Mouse (Mus musculus): ENCODE measurements around the gene Gm156.
"Not testable (repeated sequence)": the region's sequence is repeated elsewhere in the genome, so short reads cannot be mapped to it uniquely, and the experiment has no call there.

Gene Gm156

DNA sequence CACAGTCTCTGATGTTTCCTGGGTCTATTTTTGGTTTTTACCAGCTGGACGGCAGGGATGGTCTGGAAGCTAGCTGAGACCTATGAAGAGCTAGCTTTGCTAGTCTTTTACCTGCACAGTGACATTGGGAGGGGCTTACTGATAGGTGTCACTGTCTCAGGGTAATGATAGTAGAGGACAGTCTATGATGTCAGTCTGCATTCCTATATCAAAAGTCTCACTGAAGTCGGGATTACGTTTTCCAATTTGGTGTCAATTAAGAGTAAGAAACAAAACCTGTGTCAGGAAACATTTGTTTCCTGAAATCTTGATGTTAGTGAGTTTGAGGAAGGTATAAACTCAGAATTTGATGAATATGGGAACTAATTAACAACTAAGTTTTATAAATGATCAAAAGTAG lies at the start of gene Gm156:
TSS of gene Gm156 (minus strand) at position 101 of the 400 bp plus-strand sequence.
- DNase-seq (ENCODE audit: low read depth, low spot score): not testable (repeated sequence)

DNA sequence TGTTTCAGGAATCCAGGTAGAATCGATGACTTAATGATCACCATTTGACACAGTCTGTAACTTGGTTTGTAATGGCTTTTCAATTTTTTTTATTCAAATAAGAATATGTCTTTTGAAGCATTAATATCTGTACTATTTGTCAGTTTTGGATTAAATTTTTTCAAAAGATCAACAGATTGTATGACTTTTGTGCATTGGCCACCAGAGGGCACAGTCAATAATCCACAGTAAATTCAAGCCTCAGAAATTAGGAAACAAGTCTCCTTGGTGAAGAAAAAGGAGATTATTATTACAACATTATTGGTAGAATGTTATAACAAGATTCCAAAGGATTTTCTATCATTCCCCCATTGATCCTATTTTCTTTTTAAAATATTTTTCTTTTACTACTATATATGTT lies 41.5 kb upstream of the Gm156 start:
- DNase-seq (ENCODE audit: low read depth, low spot score): peak; percentile 1

DNA sequence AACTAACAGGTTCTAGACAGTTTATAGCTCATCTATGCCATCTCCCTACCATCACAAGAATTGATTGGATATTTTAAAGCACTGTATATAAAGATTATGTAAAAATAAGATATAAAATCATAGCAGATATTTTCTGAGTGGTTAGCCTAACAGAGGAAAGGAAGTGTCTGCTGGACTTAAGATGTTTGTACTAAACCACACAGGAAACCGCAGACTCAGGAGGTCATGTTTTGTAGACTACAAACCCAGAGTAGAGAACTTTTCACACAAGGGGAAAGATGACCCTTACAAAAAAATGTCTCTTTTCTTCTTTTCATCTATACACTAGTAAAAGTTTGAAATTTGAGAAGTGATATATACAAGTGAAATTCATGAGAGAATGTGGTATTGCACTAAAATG lies 39.9 kb upstream of the Gm156 start:
- no peak for DNase-seq (ENCODE audit: low read depth, low spot score)

DNA sequence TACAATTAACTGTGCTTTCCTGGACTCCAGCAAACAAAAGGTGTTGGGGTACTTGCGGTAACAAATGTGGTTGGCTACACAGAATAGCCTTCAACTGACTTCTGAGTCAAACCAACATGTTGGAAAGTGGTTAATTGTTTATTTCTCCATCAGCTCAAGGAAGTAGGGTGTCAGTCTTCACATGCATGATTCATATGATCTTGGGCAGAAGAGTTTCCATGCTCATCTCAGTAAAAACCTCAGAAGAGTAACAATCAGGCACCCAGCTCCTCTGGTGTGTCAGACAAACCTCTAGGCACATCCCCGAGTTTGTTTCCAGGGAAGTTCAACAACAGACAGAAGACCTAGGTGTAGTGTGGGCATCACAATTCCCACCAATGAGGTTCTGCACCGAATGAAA lies 33.7 kb upstream of the Gm156 start:
- DNase-seq (ENCODE audit: low read depth, low spot score): no peak

DNA sequence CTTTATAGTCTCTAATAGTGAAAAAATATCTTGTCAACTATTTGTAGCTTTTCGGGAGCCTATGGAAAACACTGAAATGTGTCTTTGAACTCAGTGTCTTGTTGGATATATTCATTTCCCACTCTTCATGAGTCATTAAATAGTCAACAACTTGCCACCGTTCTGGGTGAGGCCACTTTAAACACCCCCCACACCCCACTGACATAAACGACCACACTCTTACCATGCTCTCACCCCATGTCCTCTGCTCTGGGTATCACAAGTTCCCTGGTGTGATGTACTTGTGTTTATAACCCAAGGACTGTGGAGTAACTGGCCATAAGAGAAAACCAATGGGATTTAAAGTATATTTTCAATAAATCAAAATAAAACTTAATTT lies 36.4 kb downstream of the Gm156 start:
- DNase-seq (ENCODE audit: low read depth, low spot score): no peak

DNA sequence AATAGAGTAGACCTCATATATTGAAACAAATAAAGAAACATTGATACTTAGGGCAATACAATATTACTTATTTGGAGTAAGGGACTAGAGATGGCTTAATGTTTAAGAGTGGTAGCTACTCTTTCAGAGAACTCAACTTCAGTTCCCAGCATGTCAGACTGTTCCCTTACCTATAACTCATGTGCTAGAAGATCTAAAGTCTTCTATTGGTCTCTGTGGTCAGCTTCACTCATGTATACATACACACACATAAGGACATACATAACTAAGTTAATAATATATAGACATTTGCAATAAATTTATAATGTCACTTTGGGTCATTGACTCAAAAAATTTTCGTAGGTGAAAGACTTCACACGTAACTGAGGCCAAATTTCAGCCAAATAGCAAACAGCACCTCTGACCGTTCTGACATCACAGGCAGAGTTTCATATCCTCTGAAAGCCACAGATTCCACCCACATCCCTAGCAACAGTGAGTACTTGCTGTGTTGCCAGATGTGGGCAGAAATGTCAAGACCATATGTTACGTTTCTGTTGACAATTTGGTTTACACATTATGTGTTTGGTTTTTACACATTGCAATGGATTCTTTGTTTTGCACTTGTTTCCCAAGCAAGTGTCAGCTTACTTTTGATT lies 36.9 kb downstream of the Gm156 start:
- DNase-seq (ENCODE audit: low read depth, low spot score): peak; percentile 3

DNA sequence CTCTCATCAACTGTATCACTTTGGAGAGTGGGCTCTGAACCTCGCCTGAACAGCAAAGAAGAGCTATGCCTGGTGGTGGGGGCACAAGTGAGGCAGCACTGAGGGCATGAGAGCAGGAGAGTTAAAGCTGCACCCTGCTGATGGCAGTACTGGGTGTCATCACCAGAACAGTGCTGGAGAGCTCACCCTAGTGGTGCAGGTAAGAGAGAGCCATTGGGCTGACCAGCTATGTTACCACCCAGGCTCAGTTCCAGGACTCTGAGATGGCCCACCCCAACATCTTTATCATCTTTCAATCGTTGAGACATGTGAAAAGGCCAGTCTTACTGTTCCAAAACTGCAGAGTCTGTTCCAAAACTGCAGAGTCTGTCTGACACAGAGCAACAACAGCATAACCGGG lies 37.9 kb downstream of the Gm156 start:
- DNase-seq (ENCODE audit: low read depth, low spot score): no peak

DNA sequence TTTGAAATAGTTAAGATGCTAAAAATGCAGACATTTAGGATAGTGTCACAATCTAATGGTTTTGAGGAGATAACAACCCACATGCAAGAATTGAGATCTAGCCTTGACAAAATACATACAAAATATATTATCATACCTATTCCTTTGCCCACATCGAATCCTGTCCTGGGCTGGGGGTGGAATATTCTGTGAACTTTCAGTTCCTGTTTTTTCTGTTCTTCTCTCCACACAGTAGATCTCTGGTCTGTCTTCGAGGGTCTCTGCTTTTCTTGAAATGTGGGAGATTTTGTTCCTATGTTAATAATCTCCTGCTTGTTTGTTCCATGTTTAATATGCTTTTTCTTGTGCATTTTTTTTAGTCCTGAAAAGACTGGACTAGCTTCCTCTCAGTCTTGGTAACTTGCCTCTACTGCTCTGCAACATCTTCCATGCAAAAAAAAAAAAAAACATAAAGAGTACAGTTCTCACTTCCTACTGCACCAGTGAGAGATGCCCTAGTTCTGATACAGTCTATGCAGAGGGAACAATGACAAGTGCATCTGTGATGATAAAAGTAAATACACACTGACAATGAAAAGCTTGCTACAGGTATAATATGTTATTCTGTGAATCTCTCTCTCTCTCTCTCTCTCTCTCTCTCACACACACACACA lies 43.9 kb downstream of the Gm156 start, which contains the start of gene Klri2:
TSS of gene Klri2 (minus strand) at position 416 of the 653 bp plus-strand sequence.
- DNase-seq (ENCODE audit: low read depth, low spot score): no peak

DNA sequence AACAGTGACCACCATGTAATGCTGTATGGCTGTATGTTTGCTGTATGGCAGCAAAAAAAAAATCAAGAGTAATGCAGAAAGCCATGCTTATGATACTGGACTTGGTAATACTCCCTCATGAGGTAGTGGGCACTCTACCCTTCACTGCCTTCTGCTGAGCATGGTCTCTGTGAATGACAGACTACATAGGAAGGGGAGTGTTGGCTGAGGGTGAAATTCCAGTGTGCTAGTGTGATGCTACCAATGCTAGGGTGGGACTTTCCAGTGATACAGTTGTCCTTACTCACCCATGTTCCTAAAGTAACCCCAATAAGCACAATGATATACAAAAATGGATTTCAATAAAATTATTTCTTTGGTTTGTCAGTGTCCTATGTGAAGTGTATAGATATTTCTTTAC lies 47.7 kb downstream of the Gm156 start:
- DNase-seq (ENCODE audit: low read depth, low spot score): no peak

DNA sequence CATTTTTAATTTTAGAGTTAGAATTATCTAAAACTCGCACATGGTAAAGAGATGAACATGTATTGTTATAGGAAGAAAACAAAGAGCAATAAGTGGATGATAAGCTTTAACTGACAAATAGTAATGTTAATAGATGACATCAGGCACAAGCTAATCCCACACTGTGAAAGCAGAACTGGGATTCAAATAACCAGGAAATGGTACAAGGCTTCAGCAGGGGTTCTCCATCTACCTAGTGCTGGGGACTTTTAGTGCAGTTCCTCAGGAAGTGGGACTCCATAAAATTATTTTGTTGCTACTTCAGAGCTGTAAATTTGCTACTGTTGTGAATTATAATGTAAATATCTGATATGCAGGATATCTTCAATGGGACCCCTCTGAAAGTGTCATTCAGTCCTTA lies 56.8 kb downstream of the Gm156 start:
- no peak for DNase-seq (ENCODE audit: low read depth, low spot score)

DNA sequence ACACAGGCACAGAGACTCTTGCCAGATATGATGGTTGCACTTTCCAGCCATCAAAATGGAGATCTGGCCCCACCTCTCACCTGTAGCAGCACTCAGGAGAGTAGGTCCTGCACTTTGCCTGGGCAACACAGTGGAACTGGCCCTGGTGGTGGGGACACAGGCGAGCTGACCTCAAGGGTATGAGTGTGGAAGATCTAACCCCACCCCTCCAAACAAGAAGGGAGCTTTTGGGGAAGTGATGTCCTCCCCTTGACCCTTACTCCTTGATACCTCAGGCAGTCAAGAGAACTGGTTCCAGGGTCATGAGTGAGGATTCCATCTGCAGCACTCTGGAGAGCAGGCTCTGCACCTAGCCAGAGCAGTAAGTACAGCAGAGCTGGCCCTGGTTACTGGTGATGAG lies 62.7 kb downstream of the Gm156 start:
- DNase-seq (ENCODE audit: low read depth, low spot score): no peak

DNA sequence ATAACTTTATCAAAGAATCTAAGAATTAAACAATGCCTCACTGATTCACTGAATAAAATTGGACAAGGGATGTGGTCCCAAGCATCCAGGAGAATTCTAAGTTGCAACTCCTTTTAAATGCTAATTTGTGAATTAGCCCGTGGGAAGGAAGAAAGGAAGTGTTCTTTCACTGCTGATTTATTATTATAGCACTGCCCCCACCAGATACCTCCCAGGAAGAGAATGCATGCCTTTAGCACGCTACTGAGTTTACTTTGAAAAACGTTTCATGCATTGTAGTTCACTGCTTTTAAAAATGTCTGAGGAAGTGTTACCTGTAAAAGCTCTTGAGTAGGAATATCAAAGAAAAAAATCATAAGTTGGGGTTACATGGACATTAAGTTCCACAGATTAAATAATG lies 63.6 kb downstream of the Gm156 start:
- no peak for DNase-seq (ENCODE audit: low read depth, low spot score)

DNA sequence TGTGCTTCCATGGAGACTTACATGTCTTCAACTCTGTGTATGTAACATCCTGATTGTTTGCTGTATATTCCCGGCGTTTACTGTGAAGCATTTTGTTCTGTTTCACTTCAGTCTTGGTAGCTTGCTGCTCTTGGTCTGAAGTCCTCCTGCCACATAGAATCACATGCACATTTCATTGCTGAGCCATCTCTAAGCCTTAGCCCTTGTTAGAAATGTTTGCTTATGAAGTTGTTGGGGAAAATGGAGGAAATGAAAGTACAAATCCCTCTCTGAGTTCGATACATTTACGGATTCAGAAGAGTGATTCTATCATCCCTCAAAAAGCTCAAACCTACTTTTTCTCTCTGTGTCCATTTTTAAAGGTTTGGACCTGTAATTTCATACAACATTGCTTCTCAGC lies 67.0 kb downstream of the Gm156 start, which contains the start of gene Klri1:
TSS of gene Klri1 (minus strand) at position 101 of the 400 bp plus-strand sequence.
- no peak for DNase-seq (ENCODE audit: low read depth, low spot score)
